Mouse (Mus musculus) induced T-regulatory cell, adult 2 months (primary cell): ENCODE measurements around the gene Mip.
"Not testable (repeated sequence)": the region's sequence is repeated elsewhere in the genome, so short reads cannot be mapped to it uniquely, and the experiment has no call there.

Experiments used
- DNase-seq: peaks from one replicate; pipeline ENCODE4 v3.0.0-alpha.2; 2012; ENCODE audit warnings: low read depth

Mip gene

DNA sequence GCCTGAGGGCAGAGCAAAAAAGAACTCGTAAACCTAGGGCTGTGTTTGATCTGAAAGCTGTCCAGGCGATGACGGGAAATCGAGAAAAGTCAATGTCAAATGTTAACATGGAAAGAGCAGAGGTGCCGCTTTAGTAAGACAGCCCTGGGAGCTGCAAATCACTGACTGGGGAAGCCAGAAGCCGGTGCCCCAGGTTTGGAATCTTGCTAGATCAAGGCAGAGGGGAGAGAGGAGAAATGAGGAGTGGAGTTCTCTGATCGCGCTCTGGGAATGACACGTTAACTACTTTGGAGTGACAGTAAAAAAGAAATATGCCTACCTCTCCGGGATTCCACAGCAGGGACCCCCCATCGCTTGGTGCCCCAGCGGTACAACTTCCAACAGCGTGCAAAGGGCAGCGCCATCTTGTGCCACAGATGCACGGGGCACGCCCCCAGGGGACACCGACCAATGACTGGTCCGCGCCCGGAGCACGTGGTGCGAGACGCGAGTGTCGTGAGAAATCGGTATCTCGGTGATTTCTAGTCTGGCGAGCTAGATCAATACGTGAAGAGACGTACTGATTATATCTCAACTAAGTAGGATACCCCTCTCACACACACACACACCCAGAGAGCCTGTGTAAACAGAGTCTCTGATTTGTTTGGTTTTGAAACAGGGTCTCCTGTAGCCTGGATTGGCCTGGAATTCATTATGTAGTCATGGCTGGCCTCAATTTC, 14.1 kb upstream of the Mip start, which contains the start of gene Spryd4:
Spryd4 (minus strand) TSS at position 418 of the 719 bp plus-strand sequence.
- peak; percentile 95 for DNase-seq

DNA sequence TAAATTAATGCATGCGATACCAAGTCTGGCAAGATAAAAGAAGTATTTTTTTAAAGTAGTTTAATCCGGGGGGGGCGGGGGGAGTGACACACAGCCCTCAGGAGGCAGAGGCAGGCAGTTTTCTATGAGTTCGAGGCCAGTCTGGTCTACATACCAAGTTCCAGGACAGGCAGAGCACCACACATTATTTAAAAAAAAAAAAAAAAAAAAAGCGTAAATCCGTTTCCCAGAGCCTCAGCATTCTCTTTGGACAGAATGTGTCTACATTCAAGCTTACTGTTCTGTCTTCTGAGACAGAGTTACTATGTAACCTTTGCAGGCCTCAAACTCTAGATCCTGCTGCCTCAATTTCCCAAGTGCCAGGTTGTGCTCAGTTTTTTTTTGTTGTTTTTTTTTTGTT, 13.5 kb upstream of the Mip start:
- no peak for DNase-seq

DNA sequence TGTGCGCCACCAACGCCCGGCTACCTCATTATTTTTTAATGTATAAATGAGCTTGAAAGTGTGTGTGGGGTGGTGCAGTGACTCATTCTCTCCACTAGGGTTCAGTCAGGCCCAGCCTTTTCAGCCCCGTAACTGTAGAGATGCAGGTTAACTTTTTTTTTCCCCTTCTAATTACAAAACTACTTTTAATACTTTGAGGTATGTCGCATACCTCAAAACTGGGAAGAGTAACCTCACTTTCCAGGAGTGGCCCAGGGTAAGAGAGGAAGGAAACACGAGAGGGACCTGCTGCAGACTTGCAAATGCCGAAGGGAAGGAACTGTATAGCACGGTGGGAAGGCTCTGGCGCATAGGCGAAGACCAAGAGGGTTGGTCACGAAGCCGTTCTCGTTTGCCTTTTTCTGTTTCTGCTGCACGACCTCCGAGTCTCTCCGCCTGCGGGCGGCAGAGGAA, 12.7 kb upstream of the Mip start:
- DNase-seq = peak; percentile 88

DNA sequence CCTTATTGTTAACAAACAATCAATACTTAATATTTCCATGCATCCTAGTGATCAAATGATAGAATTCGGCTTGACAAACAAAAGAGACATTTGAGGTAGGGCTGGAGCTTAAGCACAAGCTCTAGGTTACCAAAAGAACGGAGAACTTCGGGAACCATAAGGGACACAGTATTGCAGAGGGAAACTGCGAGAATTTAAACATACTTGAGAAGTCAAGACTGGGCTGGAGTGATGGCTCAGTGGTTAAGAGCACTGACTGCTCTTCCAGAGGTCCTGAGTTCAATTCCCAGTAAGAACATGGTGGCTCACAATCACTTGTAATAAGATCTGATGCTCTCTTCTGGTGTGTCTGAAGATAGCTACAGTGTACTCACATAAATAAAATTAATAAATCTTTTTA, 11.5 kb upstream of the Mip start:
- not testable (repeated sequence) for DNase-seq

DNA sequence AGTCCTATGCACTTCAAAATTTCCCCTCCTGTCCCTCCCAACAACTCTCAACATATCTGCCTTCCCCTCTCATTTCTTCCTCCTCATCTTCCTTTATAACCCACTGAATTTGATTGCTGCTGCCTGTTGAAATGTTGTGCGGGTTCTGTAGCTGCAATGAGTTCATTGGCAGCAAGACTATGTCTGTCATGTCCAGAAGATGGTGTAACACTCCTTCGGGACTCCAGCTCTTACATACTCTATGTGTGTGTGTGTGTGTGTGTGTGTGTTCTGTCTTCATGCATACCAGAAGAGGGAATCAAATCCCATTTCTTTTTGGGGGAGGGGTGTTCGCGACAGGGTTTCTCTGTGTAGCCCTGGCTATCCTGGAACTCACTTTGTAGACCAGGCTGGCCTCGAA, 10.7 kb upstream of the Mip start:
- no peak for DNase-seq

DNA sequence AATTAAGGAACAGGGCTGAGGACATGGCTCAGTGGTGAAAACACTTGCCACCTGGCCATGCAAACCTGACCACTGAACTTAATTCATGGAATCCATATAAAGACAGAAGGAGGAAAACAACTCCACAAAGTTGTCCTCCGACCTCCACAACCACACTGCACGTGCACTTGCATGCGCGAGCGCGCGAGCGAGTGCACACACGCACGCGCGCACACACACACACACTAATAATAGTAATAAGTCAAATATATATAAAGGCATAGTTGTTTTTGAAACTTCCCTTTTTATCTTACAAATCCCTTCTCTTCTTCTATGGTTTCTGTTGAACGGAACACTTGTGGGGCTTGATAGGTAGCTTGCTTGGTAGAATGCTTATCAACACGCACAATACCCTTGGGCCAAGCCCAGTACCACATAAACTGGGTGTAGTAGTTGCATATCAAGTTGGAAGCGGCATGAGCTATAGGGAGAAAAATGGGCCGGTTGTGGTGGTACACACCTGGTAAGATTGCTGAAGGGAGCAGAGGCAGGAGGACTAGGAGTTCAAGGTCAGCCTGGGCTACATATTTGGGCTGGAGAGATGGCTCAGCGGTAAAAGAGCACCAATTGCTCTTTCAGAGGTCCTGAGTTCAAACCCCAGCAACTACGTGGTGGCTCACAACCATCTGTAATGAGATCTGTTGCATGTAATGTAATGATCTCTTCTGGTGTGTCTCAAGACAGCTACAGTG, 7.1 kb upstream of the Mip start:
- DNase-seq = no peak

DNA sequence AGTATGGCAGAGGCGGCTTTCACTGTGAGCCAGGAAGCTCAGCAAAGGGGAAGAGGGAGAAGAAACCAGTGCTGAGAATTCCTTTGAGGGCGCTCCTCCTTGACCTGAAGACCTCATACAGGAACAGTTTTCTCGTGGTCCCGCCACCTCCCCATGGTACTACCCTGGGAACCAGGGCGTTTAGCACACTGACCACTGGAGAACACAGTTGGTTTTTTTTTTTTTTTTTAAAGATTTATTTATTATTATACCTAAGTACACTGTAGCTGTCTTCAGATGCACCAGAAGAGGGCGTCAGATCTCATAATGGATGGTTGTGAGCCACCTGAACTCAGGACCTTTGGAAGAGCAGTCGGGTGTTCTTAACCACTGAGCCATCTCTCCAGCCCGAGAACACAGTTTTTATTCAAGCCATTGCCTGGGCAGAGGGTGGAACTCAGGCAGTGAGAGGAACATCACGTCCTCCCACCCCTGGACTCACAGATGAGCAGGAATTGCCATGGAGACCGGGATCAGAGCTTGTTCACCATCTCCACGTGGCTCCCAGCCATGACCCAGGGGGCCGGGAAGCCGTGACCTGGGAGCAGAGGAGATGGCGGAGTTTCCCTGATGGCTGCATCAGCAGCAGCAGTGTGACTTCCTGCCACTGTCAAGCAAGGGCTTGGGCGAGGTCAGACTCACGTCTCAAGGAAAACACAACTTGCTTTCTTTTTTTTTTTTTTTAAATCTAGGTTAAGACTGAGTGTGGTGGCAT, 3.9 kb upstream of the Mip start:
- DNase-seq = peak; percentile 61

DNA sequence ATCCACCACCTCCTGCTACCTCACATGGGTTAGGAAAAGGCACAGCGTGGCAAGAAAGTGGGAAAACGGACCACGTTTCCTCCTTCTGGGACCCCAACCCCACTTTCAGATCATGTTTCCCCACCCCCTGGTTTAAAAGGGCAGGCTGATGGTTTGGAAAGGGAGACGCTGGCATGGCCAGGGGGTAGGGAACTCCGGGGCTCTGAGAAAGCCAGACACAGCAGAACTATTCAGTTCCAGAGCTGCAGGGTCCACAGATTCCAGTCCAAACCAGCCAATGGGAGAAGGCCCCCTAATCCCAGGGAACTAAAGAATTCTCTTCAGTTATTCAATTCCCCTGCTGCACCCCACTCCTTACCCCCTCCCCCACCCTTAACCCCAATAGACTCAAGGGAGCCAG, 574 bp upstream of the Mip start:
- DNase-seq = no peak

DNA sequence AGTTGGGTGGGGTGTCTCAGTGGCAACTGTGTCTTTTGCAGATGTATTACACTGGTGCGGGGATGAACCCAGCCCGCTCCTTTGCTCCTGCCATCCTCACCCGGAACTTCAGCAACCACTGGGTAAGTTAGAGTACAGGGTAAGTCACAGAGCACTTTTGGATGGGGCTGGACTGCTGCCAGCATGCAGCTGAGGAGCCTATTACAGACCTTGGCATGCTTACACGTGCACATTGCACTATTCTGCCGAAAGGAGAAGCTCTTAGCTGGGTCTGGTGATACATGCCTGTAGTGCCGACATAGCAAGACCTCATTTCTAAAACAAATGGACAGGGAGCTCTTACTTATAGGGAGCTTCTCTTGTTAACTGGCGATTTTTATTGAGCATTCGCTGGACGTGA, 2.0 kb downstream of the Mip start:
- no peak for DNase-seq

DNA sequence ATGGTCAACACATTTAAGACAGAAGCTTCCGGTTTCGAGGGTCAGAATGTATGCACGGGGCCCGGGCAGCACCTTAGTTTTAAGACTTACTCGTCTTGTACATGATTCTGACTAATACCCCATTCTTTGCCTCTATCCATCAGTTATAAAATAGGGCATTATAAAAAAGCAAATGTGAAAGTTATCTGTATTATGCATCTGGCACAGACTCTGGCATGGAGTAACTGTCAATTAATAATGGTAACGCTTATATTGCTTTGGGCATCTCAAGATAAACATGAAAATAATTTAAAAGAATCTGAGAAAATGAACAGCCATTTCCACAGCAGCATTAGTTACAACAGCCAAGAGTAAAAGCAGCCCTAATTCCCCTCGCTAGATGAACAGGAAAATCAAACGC, 2.4 kb downstream of the Mip start:
- no peak for DNase-seq

DNA sequence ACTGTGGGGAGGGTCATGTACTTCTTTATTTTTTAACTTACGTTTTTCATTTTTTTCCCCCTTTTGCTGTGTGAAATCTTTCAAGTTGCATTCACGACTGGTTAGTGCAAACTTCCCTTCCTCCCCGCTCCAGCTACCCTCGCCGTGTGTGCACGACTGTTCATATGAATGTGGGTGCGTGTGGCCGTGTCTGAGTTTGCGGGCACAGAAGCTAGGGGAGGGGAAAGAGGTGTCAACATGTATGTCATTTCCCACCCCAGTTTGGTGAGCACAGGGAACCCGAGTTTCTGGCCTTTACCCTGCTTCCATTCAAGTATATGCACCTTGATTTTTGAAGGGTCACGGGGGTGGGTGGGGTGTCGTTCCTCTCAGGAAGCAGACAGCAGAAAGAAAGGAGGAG, 4.9 kb downstream of the Mip start:
- peak; percentile 56 for DNase-seq

DNA sequence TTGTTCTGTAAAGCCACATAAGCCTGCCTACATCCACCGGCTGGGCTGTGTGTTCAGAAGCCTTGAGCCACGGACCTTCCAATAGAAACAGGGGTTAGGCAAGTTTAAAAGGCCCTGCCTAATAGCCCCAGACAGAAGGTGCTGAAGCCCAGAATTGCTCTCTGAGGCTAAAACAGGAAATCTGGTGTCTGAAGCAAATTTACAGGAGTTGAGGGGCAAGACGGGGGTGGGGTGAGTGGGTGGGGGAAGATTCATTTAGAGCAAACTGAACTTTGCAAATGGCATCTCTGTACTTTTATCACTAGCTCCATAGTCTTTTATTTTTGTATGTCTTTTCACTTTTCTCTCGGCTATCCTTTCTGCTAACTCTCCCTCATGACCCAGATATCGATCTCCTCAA, 5.5 kb downstream of the Mip start:
- peak; percentile 62 for DNase-seq

DNA sequence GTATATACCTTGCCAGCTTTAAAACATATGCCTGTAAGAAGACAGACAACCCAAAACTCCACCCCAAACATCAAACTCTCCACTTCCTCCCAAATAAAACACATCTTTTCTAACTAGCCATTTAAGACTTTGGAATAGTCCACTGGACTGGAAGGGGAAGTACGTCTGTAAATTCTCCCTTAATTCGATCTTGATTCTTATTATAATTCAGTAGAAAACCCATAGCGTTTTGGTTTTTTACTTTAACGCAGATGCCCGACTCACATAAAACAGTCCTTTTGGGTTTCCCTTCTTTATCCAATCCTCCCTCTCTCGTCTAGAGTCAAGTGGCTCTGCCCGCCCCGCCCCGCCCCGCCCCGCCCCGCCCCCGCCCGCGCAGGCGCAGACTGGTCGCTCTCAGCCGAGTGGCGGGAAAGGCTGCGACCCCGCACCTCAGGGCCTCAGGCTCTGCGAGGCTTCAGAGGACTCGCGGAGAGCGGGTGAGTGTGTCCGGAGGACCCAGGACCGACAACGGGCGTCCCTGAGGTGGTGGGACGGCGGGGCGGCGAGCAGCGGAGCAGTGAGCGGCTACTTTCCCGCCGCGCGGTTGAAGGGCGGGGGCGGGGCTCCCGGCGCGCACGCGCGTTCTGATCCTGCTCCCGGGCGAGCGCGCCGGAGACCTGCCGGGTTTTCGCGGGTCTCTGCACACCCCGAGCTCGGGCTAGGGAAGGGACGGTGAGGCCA, 6.2 kb downstream of the Mip start, which contains the start of gene Timeless:
Timeless (plus strand) TSS at position 369 of the 723 bp plus-strand sequence.
- peak; percentile 92 for DNase-seq

DNA sequence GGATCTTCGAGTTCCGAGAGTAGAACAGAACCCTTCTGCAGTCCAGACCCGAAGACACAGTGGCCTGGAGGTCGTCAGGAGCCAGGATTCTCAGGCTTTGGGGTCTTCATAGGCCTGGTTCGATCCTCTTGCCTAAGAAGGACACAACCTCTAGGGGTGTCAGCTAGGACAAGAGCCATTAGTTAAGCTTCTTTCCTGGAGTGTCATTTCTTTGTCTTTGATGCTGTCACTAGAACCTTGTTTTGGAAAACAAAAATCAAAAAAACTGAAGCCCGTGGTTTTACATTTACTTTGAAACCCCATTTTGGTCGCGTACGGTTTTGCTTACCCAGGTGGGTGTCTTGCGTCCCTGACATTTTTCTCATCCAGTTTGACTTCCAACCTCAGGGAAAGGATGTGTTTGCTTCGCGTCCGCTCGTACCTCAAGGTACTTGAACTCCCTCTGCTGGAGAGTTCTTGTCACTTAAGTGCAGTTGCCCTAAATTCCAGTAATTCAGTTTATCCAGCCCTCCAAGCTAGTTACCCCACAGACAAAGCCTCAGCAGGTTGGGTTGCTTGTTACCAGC, 6.9 kb downstream of the Mip start:
- peak; percentile 91 for DNase-seq

DNA sequence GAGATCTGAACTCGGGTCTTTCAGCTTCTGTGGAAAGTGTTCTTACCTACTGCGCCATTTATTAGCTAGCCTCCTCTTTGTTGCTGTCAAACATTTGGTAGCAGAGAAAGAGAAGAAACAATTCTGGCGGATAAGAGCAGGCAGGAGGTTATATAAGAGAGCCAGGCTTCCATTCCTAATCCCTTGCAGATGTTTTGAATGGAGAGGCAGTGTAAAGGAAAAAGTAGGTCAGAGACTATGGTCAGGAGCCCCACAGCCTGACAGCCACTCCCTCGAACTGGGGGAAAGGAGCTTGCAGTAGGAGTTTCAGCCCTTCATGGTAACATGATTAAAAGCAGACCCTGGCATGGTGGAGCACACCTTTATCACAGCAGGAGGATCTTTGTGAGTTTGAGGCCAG, 10.7 kb downstream of the Mip start:
- DNase-seq = no peak

DNA sequence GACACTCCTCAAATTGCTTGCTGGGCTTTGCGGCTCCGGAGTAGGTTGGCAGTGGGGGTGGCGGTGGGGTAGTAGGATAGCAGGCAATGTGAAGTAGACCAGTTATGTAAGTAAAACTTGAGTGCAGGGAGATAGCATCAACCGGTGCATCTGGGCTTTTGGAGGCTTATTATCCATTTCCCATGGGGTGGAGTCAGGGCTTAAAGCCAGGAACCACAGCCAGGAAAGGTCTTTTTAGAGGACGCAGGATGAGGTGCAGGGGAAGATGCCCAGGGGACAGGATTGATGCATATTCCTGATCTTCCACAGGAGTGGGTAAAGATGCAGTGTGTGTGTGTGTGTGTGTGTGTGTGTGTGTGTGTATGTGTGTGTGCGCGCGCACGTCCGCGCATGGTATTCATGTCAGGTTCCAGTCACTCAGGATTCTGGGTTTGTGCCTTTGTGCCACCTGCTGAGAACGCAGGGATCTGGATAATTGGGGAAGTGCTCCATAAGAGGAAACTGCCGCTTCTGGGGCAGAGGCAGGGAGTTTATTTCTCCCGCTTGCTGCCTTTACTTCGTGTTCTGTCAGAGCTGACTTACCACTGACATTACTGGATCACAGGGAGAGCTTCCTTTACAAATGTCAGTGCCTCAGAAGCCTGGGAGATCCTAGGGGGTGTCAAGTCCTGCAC, 12.3 kb downstream of the Mip start:
- no peak for DNase-seq

DNA sequence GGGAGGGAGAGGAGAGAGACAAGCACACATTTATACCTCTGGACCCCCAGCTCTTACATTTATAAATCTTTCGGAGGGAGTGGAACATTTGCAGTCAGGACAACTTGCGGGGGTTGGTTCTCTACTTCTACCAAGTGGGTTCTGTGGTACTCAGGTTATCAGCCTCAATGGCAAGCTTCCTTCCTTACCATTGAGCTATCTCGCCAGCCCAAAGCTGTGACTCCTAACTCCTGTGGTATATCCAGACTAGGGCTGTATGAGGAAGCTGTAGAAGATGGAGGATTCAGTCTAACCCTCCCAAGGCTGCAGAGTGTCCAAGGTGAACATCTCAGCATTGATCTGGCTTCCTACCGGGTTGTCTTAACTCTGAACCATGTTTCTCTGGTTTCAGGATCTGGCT, 13.5 kb downstream of the Mip start:
- no peak for DNase-seq

DNA sequence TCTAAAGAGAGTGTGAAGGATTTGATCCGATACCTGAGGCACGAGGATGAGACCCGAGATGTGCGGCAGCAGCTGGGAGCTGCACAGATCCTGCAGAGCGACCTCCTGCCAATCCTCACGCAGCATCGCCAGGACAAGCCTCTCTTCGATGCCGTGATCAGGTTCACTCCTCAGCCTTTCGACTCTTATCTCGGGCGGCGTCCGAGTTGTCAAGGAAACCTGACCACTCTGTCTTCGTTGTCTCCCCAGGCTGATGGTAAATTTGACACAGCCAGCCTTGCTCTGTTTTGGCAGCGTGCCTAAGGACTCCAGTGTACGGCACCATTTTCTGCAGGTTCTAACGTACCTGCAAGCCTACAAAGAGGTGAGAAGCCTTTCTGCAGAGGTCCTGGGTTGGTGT, 14.5 kb downstream of the Mip start:
- no peak for DNase-seq

DNA sequence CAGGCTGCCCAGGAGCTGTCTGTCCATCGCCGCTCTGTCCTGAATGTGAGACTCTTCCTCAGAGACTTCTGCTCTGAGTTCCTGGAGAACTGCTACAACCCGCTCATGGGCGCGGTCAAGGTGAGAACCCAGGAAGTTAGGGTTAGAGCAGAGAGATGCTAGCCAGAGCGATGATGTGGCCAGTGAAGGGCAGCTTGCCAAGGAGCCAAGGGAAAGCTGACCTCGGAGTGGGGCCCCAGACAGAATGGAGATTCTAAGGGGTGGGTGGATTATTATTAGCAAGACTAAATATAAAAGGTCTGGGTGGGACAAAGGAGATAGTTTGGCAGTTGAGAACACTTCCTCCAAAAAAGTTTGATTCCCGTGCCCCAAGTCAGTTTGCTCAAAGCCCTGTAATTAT, 17.6 kb downstream of the Mip start:
- DNase-seq = no peak

DNA sequence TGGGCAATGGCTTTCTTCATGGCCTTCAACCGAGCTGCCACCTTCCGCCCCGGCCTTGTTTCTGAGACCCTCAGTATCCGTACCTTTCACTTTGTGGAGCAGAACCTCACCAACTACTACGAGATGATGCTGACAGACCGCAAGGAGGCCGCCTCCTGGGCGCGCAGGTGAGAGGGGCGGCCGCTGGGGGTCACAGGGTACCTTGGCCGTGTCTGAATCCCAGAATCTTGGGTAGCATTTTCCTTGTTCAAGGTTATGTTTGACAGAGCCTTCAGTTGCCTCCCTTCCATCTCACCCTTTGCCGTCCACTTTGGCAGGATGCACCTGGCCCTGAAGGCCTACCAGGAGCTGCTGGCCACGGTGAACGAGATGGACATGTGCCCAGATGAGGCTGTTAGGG, 18.5 kb downstream of the Mip start:
- DNase-seq = no peak

DNA sequence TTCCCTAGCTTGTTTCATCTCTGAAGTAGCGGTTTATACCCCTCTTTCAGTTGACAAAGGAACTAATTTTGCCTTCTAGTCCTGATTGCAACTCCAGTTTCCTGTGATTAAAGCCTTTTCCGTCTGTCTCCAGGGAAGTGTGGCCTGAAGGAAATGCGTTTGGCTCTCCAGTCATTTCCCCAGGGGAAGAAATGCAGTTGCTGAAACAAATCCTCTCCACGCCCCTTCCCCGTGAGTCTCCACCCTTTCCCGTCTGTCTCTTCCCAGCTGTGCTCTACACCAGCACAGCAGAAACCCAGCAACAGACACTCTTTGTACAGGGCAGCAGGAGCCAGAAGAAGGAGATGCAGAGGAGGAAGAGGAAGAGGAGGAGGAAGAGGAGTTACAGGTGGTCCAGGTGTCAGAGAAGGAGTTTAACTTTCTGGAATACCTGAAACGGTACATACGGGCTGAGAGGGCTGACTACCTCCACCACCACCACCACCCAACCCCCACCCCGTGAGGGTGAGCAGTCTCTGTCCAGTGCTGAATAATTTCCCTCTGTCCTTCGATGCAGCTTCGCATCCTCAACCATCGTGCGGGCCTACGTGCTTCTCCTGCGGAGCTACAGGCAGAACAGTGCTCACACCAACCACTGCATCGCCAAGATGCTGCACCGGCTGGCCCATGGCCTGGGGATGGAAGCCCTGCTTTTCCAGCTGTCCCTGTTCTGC, 21.5 kb downstream of the Mip start:
- DNase-seq = no peak
